Mouse (Mus musculus): ENCODE data around the gene 9230113P08Rik. TPM values are rescaled to one million over a fixed set of nuclear protein-coding genes. Genes with fewer than 3 reads are reported as not detected.
"Not testable (repeated sequence)": the region's sequence is repeated elsewhere in the genome, so short reads cannot be mapped to it uniquely, and the experiment has no call there.

The 9230113P08Rik gene
- polyA plus RNA-seq (2014; fragmentation: Nextera tagmentation; extraction: Ambion mirVana), result not detected in 2 replicates

GRCm38 (mm10) chr9:35908123-35908522 is at the start of gene 9230113P08Rik:
Gene 9230113P08Rik, plus strand, starts transcription at chr9:35908423.
- not testable (repeated sequence) for H3K4me2 ChIP-seq (ENCODE audit: low read length); H3K9me3 ChIP-seq (ENCODE audit: control insufficient read depth, low read length); H3K4me3 ChIP-seq (ENCODE audit: control insufficient read depth in 1 of 2, insufficient read depth in 1 of 2, low read depth in 1 of 2, low read length in 2 of 2); ATAC-seq (ENCODE audit: insufficient number of reproducible peaks, insufficient read depth, low FRiP score, low read depth); H3K36me3 ChIP-seq (ENCODE audit: control insufficient read depth, insufficient read depth, low read length); H3K27ac ChIP-seq (replicated peaks in 1 of 2; ENCODE audit: control insufficient read depth in 1 of 2, insufficient read depth in 1 of 2, low read depth in 2 of 2, low read length in 2 of 2); H3K4me1 ChIP-seq (ENCODE audit: control insufficient read depth in 2 of 2, insufficient read depth in 2 of 2, low read length in 2 of 2); H3K9ac ChIP-seq (ENCODE audit: low read length); H3K27me3 ChIP-seq (ENCODE audit: control insufficient read depth, insufficient read depth, low read length)

GRCm38 (mm10) chr9:35893112-35893511 is 15.1 kb upstream of the 9230113P08Rik start:
- ATAC-seq (ENCODE audit: insufficient number of reproducible peaks, insufficient read depth, low FRiP score, low read depth); H3K4me3 ChIP-seq (ENCODE audit: control insufficient read depth in 1 of 2, insufficient read depth in 1 of 2, low read depth in 1 of 2, low read length in 2 of 2); H3K36me3 ChIP-seq (ENCODE audit: control insufficient read depth, insufficient read depth, low read length); H3K4me2 ChIP-seq (ENCODE audit: low read length); H3K27me3 ChIP-seq (ENCODE audit: control insufficient read depth, insufficient read depth, low read length); H3K9ac ChIP-seq (ENCODE audit: low read length); H3K27ac ChIP-seq (replicated peaks in 1 of 2; ENCODE audit: control insufficient read depth in 1 of 2, insufficient read depth in 1 of 2, low read depth in 2 of 2, low read length in 2 of 2); H3K4me1 ChIP-seq (ENCODE audit: control insufficient read depth in 2 of 2, insufficient read depth in 2 of 2, low read length in 2 of 2); H3K9me3 ChIP-seq (ENCODE audit: control insufficient read depth, low read length): not testable (repeated sequence)
- WGBS, result 58% methylated on average over 1 of the region's 1 CpGs

GRCm38 (mm10) chr9:35904494-35904893 is 3.7 kb upstream of the 9230113P08Rik start:
- no peak for ATAC-seq (ENCODE audit: insufficient number of reproducible peaks, insufficient read depth, low FRiP score, low read depth)
- Histone ChIP-seq H3K36me3 (ENCODE audit: control insufficient read depth, insufficient read depth, low read length) (no peaks in the 10 kb centered on the region), H3K27me3 (ENCODE audit: control insufficient read depth, insufficient read depth, low read length) (no peaks in the 10 kb centered on the region), H3K9me3 (ENCODE audit: control insufficient read depth, low read length) (no peaks in the 10 kb centered on the region), H3K27ac (replicated peaks in 1 of 2; ENCODE audit: control insufficient read depth in 1 of 2, insufficient read depth in 1 of 2, low read depth in 2 of 2, low read length in 2 of 2) (no peak overlapping the region), H3K4me3 (ENCODE audit: control insufficient read depth in 1 of 2, insufficient read depth in 1 of 2, low read depth in 1 of 2, low read length in 2 of 2) (no peak overlapping the region), H3K4me1 (ENCODE audit: control insufficient read depth in 2 of 2, insufficient read depth in 2 of 2, low read length in 2 of 2) (no peaks in the 10 kb centered on the region), H3K4me2 (ENCODE audit: low read length) (no peak overlapping the region), H3K9ac (ENCODE audit: low read length) (no peak overlapping the region)
- WGBS, result 54% methylated on average over 2 of the region's 2 CpGs

GRCm38 (mm10) chr9:35930817-35931216 is 22.6 kb downstream of the 9230113P08Rik start:
- Histone ChIP-seq H3K27me3 (ENCODE audit: control insufficient read depth, insufficient read depth, low read length) (no peaks in the 10 kb centered on the region), H3K9ac (ENCODE audit: low read length) (no peak overlapping the region), H3K9me3 (ENCODE audit: control insufficient read depth, low read length) (no peaks in the 10 kb centered on the region), H3K4me3 (ENCODE audit: control insufficient read depth in 1 of 2, insufficient read depth in 1 of 2, low read depth in 1 of 2, low read length in 2 of 2) (no peak overlapping the region), H3K27ac (replicated peaks in 1 of 2; ENCODE audit: control insufficient read depth in 1 of 2, insufficient read depth in 1 of 2, low read depth in 2 of 2, low read length in 2 of 2) (no peak overlapping the region), H3K4me2 (ENCODE audit: low read length) (no peak overlapping the region), H3K4me1 (ENCODE audit: control insufficient read depth in 2 of 2, insufficient read depth in 2 of 2, low read length in 2 of 2) (no peaks in the 10 kb centered on the region), H3K36me3 (ENCODE audit: control insufficient read depth, insufficient read depth, low read length) (no peaks in the 10 kb centered on the region)
- no peak for ATAC-seq (ENCODE audit: insufficient number of reproducible peaks, insufficient read depth, low FRiP score, low read depth)
- 55% methylated on average over 2 of the region's 2 CpGs for WGBS

Other genes starting within 250 kb of the 9230113P08Rik start
- not detected in 2 replicates for gene Pate1, start 221.0 kb upstream of the 9230113P08Rik start, polyA plus RNA-seq (2014; fragmentation: Nextera tagmentation; extraction: Ambion mirVana)
- not detected in 2 replicates for gene Gm17677, start 167.4 kb upstream of the 9230113P08Rik start, polyA plus RNA-seq (2014; fragmentation: Nextera tagmentation; extraction: Ambion mirVana)
- gene Gm17727, start 130.3 kb upstream of the 9230113P08Rik start, polyA plus RNA-seq (2014; fragmentation: Nextera tagmentation; extraction: Ambion mirVana), result not detected in 2 replicates
- gene Gm27235, start 118.3 kb upstream of the 9230113P08Rik start, polyA plus RNA-seq (2014; fragmentation: Nextera tagmentation; extraction: Ambion mirVana), result not detected in 2 replicates
- gene D730048I06Rik, start 118.3 kb upstream of the 9230113P08Rik start, polyA plus RNA-seq (2014; fragmentation: Nextera tagmentation; extraction: Ambion mirVana), result not detected in 2 replicates
- not detected in 2 replicates for gene 9230110F15Rik, start 64.3 kb upstream of the 9230113P08Rik start, polyA plus RNA-seq (2014; fragmentation: Nextera tagmentation; extraction: Ambion mirVana)
- gene Gm5916, start 220.4 kb downstream of the 9230113P08Rik start, polyA plus RNA-seq (2014; fragmentation: Nextera tagmentation; extraction: Ambion mirVana), result not detected in 2 replicates

Measured in heart, embryonic 14.5 days (tissue).